ENCODE assay signal across 12 mouse cellular contexts in the genomic region with DNA sequence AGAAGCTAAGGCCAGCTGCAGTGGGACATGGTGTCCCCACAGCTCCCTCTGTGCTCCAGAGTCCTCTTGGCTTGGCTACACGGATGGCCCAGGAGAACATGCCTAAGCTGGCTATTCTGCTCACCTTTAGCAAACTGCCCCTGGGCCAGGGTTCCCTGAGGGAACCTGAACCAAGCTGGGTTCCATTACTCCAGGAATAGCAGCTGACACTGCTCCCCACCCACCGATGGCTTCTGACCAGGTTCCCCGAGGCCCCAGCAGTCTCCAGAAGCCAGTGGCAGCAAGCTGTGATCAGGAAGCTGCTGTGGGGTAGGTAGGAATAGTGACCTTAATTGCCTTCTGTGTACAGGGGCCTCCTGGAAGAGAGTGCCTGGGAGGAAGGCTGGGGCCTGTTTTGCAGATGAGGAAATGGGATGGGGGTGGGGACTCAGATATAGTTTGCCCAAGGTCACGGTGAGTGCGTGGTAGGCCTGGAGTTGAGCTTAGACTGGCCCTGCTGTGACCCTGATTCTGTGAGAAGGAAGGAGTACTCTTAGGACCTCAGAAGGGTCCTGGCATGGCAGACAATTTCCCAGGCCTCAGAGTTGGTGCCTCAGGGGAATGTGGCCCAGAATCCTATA. TPM values are rescaled to one million over a fixed set of nuclear protein-coding genes. Genes with fewer than 3 reads are reported as not detected.
DNase-seq lines count a peak whose midpoint lies in the region; ATAC-seq lines count a peak whose summit lies in the region.
"Had no signal": no experiment of that assay in that cellular context is flagged by ENCODE, and none has a peak within 500 bp of the region (broad histone marks: within the 10 kb centered on the region; RNA-seq: fewer than 3 reads in every experiment).

No protein-coding gene starts in this region.

- peak overlapping the region; percentile 92 for H3K27ac ChIP-seq in limb, embryonic 13.5 days
- no peak overlapping the region for H3K27ac ChIP-seq in forebrain, embryonic 12.5 days
- H3K27ac ChIP-seq: midbrain, embryonic 12.5 days had no signal

- peak overlapping the region; percentile 31; the same call in 1 of the 2 replicates for H3K9ac ChIP-seq in limb, embryonic 13.5 days
- no peak overlapping the region for H3K9ac ChIP-seq in forebrain, embryonic 12.5 days
- H3K9ac ChIP-seq: midbrain, embryonic 12.5 days had no signal

- H3K4me2 ChIP-seq in limb, embryonic 13.5 days (replicated peaks): no peak overlapping the region; the same call in 1 of the 2 replicates
- H3K4me2 ChIP-seq in forebrain, embryonic 12.5 days: no peak overlapping the region
- H3K4me2 ChIP-seq: midbrain, embryonic 12.5 days had no signal

- DNase-seq in adrenal gland, postnatal 14 days: peak; percentile 44
- no peak for DNase-seq in adrenal gland, postnatal 36 days
- DNase-seq in 3T3-L1 (ENCODE audit: low read depth, low spot score): peak; percentile 20
- peak; percentile 31 for DNase-seq in gastrocnemius, postnatal 10 days
- DNase-seq in layer of hippocampus, adult 11-12 months (ENCODE audit: low spot score): no peak
- DNase-seq in thymus, adult 18-20 months: no peak
- DNase-seq: kidney, postnatal 4 days; right cerebral cortex, postnatal 25 days had no signal

- H3K27me3 ChIP-seq in limb, embryonic 13.5 days: no peaks in the 10 kb centered on the region
- no peaks in the 10 kb centered on the region for H3K27me3 ChIP-seq in forebrain, embryonic 12.5 days
- H3K27me3 ChIP-seq: midbrain, embryonic 12.5 days had no signal

- no peak for ATAC-seq in limb, embryonic 13.5 days (ENCODE audit: low FRiP score, low read depth)
- ATAC-seq in forebrain, embryonic 12.5 days (ENCODE audit: low FRiP score): no peak

- H3K4me1 ChIP-seq in limb, embryonic 13.5 days: peaks cover 64% of the 10 kb centered on the region
- H3K4me1 ChIP-seq in forebrain, embryonic 12.5 days: peaks cover 51% of the 10 kb centered on the region

- no peaks in the 10 kb centered on the region for H3K36me3 ChIP-seq in limb, embryonic 13.5 days
- no peaks in the 10 kb centered on the region for H3K36me3 ChIP-seq in forebrain, embryonic 12.5 days (replicated peaks)
- H3K36me3 ChIP-seq: midbrain, embryonic 12.5 days had no signal

- H3K9me3 ChIP-seq in limb, embryonic 13.5 days: no peaks in the 10 kb centered on the region
- no peaks in the 10 kb centered on the region for H3K9me3 ChIP-seq in forebrain, embryonic 12.5 days
- H3K9me3 ChIP-seq: midbrain, embryonic 12.5 days had no signal

- H3K4me3 ChIP-seq in limb, embryonic 13.5 days: no peak overlapping the region
- H3K4me3 ChIP-seq in forebrain, embryonic 12.5 days (replicated peaks): no peak overlapping the region
- H3K4me3 ChIP-seq: midbrain, embryonic 12.5 days had no signal

- WGBS in limb, embryonic 13.5 days: 11% methylated on average over 5 of the region's 5 CpGs
- 82% methylated on average over 5 of the region's 5 CpGs for WGBS in forebrain, embryonic 12.5 days

RNA-seq across cellular contexts. Expression of a gene that starts 20.4 kb away (rescaled TPM):
- 60.8 and 61.3 TPM in 2 replicates for total RNA-seq in adrenal gland, postnatal 14 days (2021)
- total RNA-seq in adrenal gland, postnatal 36 days (2021): 10 to 100 TPM; 39.0 to 46.7 TPM
- 10 to 100 TPM; 21.7 to 24.4 TPM for total RNA-seq in gastrocnemius, postnatal 10 days (2021)
- polyA plus RNA-seq in limb, embryonic 13.5 days (2015; fragmentation: Nextera tagmentation; extraction: Ambion mirVana): 47.2 and 49.0 TPM in 2 replicates
- polyA plus RNA-seq in forebrain, embryonic 12.5 days (2016; fragmentation: Nextera tagmentation; extraction: Ambion mirVana): 49.0 and 49.3 TPM in 2 replicates

RNA-seq across cellular contexts. Expression of a gene that starts 34.8 kb away (rescaled TPM):
- 4.2 and 5.5 TPM in 2 replicates for total RNA-seq in adrenal gland, postnatal 14 days (2021)
- total RNA-seq in adrenal gland, postnatal 36 days (2021): 1 to 10 TPM; 3.6 to 7.8 TPM
- not detected for total RNA-seq in gastrocnemius, postnatal 10 days (2021)
- 7.0 and 7.4 TPM in 2 replicates for polyA plus RNA-seq in limb, embryonic 13.5 days (2015; fragmentation: Nextera tagmentation; extraction: Ambion mirVana)
- 2.2 and 2.3 TPM in 2 replicates for polyA plus RNA-seq in forebrain, embryonic 12.5 days (2016; fragmentation: Nextera tagmentation; extraction: Ambion mirVana)
- polyA plus RNA-seq: C2C12 had no signal

RNA-seq across cellular contexts. Expression of a gene that starts 47.5 kb away (rescaled TPM):
- total RNA-seq in adrenal gland, postnatal 14 days (2021): 32.6 and 34.2 TPM in 2 replicates
- 10 to 100 TPM; 32.6 to 50.0 TPM for total RNA-seq in adrenal gland, postnatal 36 days (2021)
- 10 to 100 TPM; 32.8 to 33.8 TPM for total RNA-seq in gastrocnemius, postnatal 10 days (2021)
- 12.2 and 14.5 TPM in 2 replicates for polyA plus RNA-seq in limb, embryonic 13.5 days (2015; fragmentation: Nextera tagmentation; extraction: Ambion mirVana)
- polyA plus RNA-seq in forebrain, embryonic 12.5 days (2016; fragmentation: Nextera tagmentation; extraction: Ambion mirVana): 26.2 and 31.1 TPM in 2 replicates

RNA-seq across cellular contexts. Expression of a gene that starts 58.4 kb away (rescaled TPM):
- 13.6 and 13.9 TPM in 2 replicates for total RNA-seq in adrenal gland, postnatal 14 days (2021)
- total RNA-seq in adrenal gland, postnatal 36 days (2021): 10 to 100 TPM in 1 of 2 experiments, 1 to 10 TPM in 1; 7.9 to 11.1 TPM
- 10 to 100 TPM; 20.7 to 29.0 TPM for total RNA-seq in gastrocnemius, postnatal 10 days (2021)
- polyA plus RNA-seq in limb, embryonic 13.5 days (2015; fragmentation: Nextera tagmentation; extraction: Ambion mirVana): 88.5 and 89.8 TPM in 2 replicates
- 29.2 and 35.1 TPM in 2 replicates for polyA plus RNA-seq in forebrain, embryonic 12.5 days (2016; fragmentation: Nextera tagmentation; extraction: Ambion mirVana)
- polyA plus RNA-seq: C2C12 had no signal

Comparison
In these comparisons a context has a peak if more than half of its experiments do, and no peak if none do; other contexts are left out.
1. DNase-seq: peak in adrenal gland, postnatal 14 days (single experiment), 3T3-L1 (single experiment) and gastrocnemius, postnatal 10 days (single experiment); none in adrenal gland, postnatal 36 days (0 of 2), layer of hippocampus, adult 11-12 months (single experiment) and thymus, adult 18-20 months (0 of 2).